Mouse (Mus musculus): ENCODE results near the gene 1810013L24Rik. TPM values are rescaled to one million over a fixed set of nuclear protein-coding genes. Genes with fewer than 3 reads are reported as not detected.
A peak's percentile ranks its signal among the peaks of the same experiment; 100 is the strongest.
"Not testable (repeated sequence)": the region's sequence is repeated elsewhere in the genome, so short reads cannot be mapped to it uniquely, and the experiment has no call there.

1810013L24Rik gene
- polyA plus RNA-seq, 1 experiment from 2014 or later, result 39.0 TPM

DNA sequence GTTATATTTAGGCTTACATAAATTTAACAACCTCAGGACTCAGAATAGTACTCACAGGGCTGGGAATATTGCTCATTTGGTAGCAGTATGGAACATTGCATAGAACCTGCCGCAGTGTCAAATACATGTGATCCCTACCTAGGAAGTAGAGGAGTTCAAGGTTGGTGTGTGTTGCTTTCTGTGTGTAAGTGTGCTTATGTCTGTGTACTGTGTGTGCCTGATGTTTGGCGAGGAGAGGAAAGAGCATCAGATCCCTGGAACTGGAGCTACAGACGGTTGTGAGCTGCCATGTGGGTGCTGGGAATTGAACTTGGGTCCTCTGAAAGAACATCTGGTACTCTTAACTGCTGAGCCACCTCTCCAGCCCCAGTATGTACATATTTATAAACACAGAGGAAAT, 38.6 kb downstream of the 1810013L24Rik start:
- Histone ChIP-seq H3K4me1 (0 out of 2 replicates have a peak, but pooled peaks cover 3% of the 10 kb centered on the region), H3K4me2 (replicated peaks) (no peak overlapping the region), H3K36me3 (no peaks in the 10 kb centered on the region), H3K4me3 (no peak overlapping the region), H3K9ac (replicated peaks) (no peak overlapping the region), H3K27me3 (no peaks in the 10 kb centered on the region), H3K9me3 (no peaks in the 10 kb centered on the region), H3K27ac (replicated peaks) (no peak overlapping the region)
- WGBS, result 88% methylated on average over 3 of the region's 3 CpGs
- no peak for ATAC-seq (ENCODE audit: low FRiP score, low read depth)

DNA sequence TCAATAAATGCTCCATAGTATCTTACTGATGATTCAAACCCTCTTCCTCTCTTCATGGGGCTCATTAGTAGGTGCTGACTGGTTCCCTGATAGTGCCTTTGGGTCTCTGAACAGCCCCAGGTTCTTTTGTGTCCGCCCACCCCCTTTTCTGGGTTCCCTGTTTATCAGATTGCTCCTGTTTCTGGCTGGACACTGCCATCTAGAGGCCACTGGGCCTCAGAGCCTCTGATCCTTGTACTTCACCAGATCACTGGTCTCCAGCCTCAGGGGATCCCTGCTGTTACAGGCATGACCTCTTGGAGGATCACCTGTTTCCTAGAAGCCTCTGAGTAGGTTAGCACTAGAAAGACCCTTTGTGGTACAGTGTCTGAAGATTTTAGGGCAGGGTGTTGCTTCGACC, 39.8 kb downstream of the 1810013L24Rik start:
- no peak overlapping the region for H3K27ac ChIP-seq (replicated peaks)
- no peaks in the 10 kb centered on the region for H3K4me1 ChIP-seq
- no peaks in the 10 kb centered on the region for H3K36me3 ChIP-seq
- no peak overlapping the region for H3K9ac ChIP-seq (replicated peaks)
- peak; percentile 47; the same call in 1 of the 2 replicates for ATAC-seq (ENCODE audit: low FRiP score, low read depth)
- H3K4me2 ChIP-seq (replicated peaks), result no peak overlapping the region
- no peaks in the 10 kb centered on the region for H3K27me3 ChIP-seq
- H3K4me3 ChIP-seq, result no peak overlapping the region
- H3K9me3 ChIP-seq, result no peaks in the 10 kb centered on the region
- 36% methylated on average over 2 of the region's 2 CpGs for WGBS

DNA sequence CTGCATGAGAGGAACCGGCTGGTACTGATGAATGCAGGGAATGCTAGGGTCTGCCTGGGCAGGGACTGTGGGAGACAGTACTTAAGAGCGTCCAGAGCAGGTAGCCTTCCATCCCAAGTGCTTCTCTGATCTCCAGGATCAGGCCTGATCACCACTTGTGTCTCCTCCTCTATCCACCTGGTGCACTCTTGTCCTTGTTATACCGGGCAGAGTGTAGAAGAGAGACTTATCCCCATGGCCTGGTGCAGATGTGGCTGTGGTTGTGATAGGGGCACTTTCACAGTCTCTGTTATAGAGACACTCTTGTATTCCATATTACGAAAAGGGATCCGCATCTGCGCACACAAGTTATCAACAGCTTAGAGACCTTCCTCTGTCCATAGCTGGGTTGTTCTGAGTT, 41.5 kb downstream of the 1810013L24Rik start:
- Histone ChIP-seq H3K4me1 (no peaks in the 10 kb centered on the region), H3K4me3 (no peak overlapping the region), H3K9ac (replicated peaks) (no peak overlapping the region), H3K36me3 (no peaks in the 10 kb centered on the region), H3K27ac (replicated peaks) (no peak overlapping the region), H3K27me3 (no peaks in the 10 kb centered on the region), H3K9me3 (no peaks in the 10 kb centered on the region), H3K4me2 (replicated peaks) (no peak overlapping the region)
- no peak for ATAC-seq (ENCODE audit: low FRiP score, low read depth)
- 84% methylated on average over 6 of the region's 6 CpGs for WGBS

DNA sequence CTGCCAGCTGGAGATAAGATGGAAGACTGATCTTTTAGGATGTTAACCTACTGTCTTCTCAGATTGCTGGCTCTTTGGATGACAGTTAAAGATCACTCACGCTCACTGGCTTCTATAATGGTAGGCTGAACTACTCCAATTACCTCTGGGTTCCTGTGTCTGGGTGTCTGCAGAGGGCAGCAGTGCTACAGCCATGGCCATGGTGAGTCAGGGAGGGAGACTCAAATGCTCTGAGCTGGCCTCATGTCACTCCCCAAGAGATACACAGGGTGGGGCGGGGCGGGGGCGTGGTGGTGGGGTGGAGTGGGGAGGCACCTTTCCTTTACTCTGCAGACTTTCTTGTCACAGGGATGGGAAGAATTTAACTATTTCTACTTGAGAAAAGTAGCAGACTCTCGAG, 42.1 kb downstream of the 1810013L24Rik start:
- no peak overlapping the region for H3K4me2 ChIP-seq (replicated peaks)
- no peak for ATAC-seq (ENCODE audit: low FRiP score, low read depth)
- no peaks in the 10 kb centered on the region for H3K4me1 ChIP-seq
- 58% methylated on average over 5 of the region's 5 CpGs for WGBS
- H3K27me3 ChIP-seq, result no peaks in the 10 kb centered on the region
- no peaks in the 10 kb centered on the region for H3K36me3 ChIP-seq
- no peaks in the 10 kb centered on the region for H3K9me3 ChIP-seq
- H3K9ac ChIP-seq (replicated peaks), result no peak overlapping the region
- no peak overlapping the region for H3K4me3 ChIP-seq
- no peak overlapping the region for H3K27ac ChIP-seq (replicated peaks)

DNA sequence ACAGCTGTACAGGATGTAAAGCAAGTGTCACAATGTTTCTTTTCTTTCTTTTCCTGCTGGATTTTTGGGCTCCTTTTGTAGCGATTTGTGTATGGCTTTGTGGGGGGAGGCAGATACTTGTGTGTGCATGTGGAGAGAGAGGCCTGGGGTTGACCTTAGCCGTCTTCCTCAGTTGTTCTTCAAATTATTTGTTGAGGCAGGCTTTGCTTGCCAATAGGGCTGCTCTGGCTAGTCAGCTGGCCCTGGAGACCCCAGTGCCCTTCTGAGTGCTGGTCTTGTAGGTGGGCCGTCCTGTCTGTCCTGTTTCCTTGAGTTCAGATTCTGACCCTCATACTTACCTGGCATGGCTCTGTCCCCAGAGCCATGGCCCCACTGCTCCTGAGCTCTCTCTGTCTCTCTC, 42.6 kb downstream of the 1810013L24Rik start:
- WGBS, result 80% methylated on average over 3 of the region's 3 CpGs
- ATAC-seq (ENCODE audit: low FRiP score, low read depth), result no peak
- H3K4me2 ChIP-seq (replicated peaks), result no peak overlapping the region
- no peak overlapping the region for H3K9ac ChIP-seq (replicated peaks)
- H3K27ac ChIP-seq (replicated peaks), result no peak overlapping the region
- no peaks in the 10 kb centered on the region for H3K4me1 ChIP-seq
- H3K36me3 ChIP-seq, result no peaks in the 10 kb centered on the region
- H3K27me3 ChIP-seq, result no peaks in the 10 kb centered on the region
- H3K9me3 ChIP-seq, result no peaks in the 10 kb centered on the region
- no peak overlapping the region for H3K4me3 ChIP-seq

DNA sequence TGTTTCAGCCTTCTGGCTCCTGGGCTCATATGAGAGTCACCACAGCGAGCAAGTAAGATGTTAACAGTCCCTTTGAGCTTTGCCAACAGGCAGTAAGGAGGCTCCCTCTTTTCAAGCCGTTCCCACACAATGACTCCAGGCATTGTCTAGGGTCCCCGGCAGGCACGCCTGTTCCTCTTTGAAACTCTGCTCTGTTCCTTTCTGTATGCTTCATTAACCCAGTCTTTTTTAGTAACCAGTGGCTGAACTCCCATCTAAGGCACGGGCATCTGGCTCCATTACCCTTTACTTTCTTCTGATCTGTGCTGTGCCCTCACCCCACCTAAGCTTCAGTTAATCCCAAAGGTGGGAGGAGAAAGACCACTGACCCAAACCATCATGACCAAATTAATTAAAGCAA, 50.2 kb downstream of the 1810013L24Rik start:
- WGBS, result 17% methylated on average over 5 of the region's 5 CpGs
- Histone ChIP-seq H3K4me3 (no peak overlapping the region), H3K4me2 (replicated peaks) (no peak overlapping the region), H3K9ac (replicated peaks) (no peak overlapping the region), H3K4me1 (peaks cover 8% of the 10 kb centered on the region), H3K27me3 (peaks cover 10% of the 10 kb centered on the region), H3K36me3 (no peaks in the 10 kb centered on the region; the same call in 1 of the 2 replicates), H3K9me3 (no peaks in the 10 kb centered on the region), H3K27ac (replicated peaks) (no peak overlapping the region)
- ATAC-seq (ENCODE audit: low FRiP score, low read depth), result 0 out of 2 replicates have a peak, but pooled peaks have one; percentile 7

DNA sequence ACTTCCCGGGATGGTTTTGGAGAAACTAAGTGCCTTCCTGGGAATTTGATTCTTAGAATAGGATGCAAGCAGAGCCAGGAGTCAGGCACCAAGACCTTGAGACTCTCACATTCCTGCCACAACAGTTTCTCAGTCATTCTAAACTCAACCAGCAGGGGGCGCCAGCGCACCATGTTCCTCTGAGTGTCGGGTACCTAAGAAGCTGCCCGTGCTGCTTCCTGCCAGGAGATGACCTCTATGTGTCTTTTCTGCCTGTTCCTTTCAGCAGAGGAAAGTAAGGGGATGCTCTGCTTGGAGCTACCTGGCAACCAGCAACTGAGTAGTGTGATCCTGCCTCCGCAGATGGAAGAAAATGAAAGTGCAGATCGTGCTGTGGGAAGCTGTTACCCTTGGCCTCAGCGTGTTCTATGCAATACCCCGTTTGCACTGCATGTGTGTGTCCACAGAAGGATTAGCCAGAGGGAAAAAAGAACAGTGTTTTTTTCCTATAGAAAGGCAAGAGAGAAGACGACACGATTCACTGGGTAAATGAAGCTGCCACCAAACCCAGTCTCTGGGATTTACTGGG, 53.9 kb downstream of the 1810013L24Rik start:
- Histone ChIP-seq H3K4me3 (no peak overlapping the region), H3K36me3 (no peaks in the 10 kb centered on the region; the same call in 1 of the 2 replicates), H3K4me2 (replicated peaks) (no peak overlapping the region), H3K27ac (replicated peaks) (no peak overlapping the region), H3K27me3 (peaks cover 10% of the 10 kb centered on the region), H3K4me1 (peaks cover 8% of the 10 kb centered on the region), H3K9ac (replicated peaks) (no peak overlapping the region), H3K9me3 (no peaks in the 10 kb centered on the region)
- WGBS, result 37% methylated on average over 11 of the region's 11 CpGs
- ATAC-seq (ENCODE audit: low FRiP score, low read depth), result no peak

DNA sequence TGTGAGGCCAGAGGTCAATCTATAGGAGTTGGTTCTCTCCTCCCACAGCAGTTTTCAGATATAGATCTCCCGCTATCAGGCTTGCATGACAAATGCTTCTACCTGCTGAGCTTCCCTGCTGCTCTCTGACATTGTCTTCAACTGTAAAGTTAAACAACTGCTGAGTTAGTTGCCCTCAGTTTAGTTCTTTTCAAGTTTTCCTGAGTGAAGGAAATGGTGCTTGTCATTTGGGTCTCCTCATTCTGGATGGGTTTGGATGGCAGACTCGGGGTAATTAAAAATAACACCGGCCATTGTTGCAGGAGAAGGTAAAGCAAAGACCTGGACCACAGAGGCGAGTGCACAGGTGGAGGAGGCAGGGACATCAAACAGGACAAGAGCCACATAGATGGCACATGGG, 64.3 kb downstream of the 1810013L24Rik start:
- H3K9me3 ChIP-seq; ATAC-seq (ENCODE audit: low FRiP score, low read depth); H3K27me3 ChIP-seq; H3K27ac ChIP-seq (replicated peaks); H3K36me3 ChIP-seq; H3K4me2 ChIP-seq (replicated peaks); H3K4me1 ChIP-seq; H3K4me3 ChIP-seq; H3K9ac ChIP-seq (replicated peaks): not testable (repeated sequence)
- WGBS, result 69% methylated on average over 4 of the region's 4 CpGs

DNA sequence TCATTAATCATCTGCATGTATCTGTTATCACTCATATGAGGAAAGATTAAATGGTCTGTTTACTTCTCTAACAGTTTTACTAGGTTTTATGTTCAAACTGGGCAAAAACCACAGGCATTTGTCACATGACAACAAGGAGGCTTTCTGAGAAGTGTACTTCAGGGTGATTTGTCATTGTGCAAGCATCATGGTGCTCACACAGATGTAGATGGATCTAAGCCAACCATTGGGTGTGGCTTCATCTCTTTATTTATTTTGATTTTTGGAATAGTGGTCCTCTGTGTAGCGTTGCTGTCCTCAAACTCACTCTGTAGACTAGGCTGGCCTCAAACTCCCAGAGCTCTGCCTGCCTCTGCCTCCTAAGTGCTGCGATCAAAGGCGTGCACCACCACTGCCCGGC, 65.4 kb downstream of the 1810013L24Rik start:
- no peak overlapping the region for H3K9ac ChIP-seq (replicated peaks)
- no peak overlapping the region for H3K4me2 ChIP-seq (replicated peaks)
- WGBS, result 100% methylated on average over 4 of the region's 4 CpGs
- H3K4me1 ChIP-seq, result no peaks in the 10 kb centered on the region
- no peaks in the 10 kb centered on the region for H3K9me3 ChIP-seq
- no peak for ATAC-seq (ENCODE audit: low FRiP score, low read depth)
- no peak overlapping the region for H3K4me3 ChIP-seq
- no peaks in the 10 kb centered on the region for H3K36me3 ChIP-seq
- H3K27ac ChIP-seq (replicated peaks), result no peak overlapping the region
- H3K27me3 ChIP-seq, result no peaks in the 10 kb centered on the region

DNA sequence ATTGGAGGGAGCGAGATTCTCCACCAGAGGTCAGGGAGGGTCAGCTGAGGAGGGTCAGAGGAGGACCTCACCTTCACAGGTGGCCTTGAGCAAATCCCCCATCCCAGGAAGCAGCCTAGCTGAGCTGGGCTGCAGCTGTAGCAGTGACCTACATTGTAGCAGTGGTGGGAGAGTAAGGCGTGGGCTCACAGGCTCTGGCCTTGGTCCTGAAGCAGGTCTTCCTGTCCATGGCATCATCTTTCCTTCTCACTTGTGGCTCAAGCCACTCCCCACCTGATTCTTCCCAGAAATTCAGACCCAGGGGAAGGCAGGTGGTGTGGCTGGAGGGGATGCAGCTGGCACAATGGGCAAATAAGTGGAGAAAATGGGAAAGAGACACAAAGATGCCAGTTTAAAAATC, 76.2 kb downstream of the 1810013L24Rik start:
- H3K4me1 ChIP-seq; H3K27me3 ChIP-seq; H3K4me3 ChIP-seq; H3K9ac ChIP-seq (replicated peaks); H3K36me3 ChIP-seq; H3K9me3 ChIP-seq; ATAC-seq (ENCODE audit: low FRiP score, low read depth); H3K4me2 ChIP-seq (replicated peaks); H3K27ac ChIP-seq (replicated peaks): not testable (repeated sequence)
- 31% methylated on average over 2 of the region's 2 CpGs for WGBS

Other genes starting within 250 kb of the 1810013L24Rik start
- gene Pmm2, start 192.4 kb upstream of the 1810013L24Rik start, polyA plus RNA-seq (2016; fragmentation: Nextera tagmentation; extraction: Ambion mirVana), result 48.6 and 52.1 TPM in 2 replicates
- gene Tmem186, start 192.4 kb upstream of the 1810013L24Rik start, polyA plus RNA-seq (2016; fragmentation: Nextera tagmentation; extraction: Ambion mirVana), result 23.2 and 26.0 TPM in 2 replicates
- gene Carhsp1, start 157.9 kb upstream of the 1810013L24Rik start, polyA plus RNA-seq (2016; fragmentation: Nextera tagmentation; extraction: Ambion mirVana), result 255 and 264 TPM in 2 replicates
- gene Gm5767, start 149.3 kb upstream of the 1810013L24Rik start, polyA plus RNA-seq (2016; fragmentation: Nextera tagmentation; extraction: Ambion mirVana), result not detected in 2 replicates
- 35.9 and 38.4 TPM in 2 replicates for gene Usp7, start 37.8 kb upstream of the 1810013L24Rik start, polyA plus RNA-seq (2016; fragmentation: Nextera tagmentation; extraction: Ambion mirVana)

All from midbrain, embryonic 12.5 days (tissue).